Mouse (Mus musculus) heart, embryonic 13.5 days (tissue): Measurements from ENCODE around the gene Sptbn1. TPM values are rescaled to one million over a fixed set of nuclear protein-coding genes. Genes with fewer than 3 reads are reported as not detected.

ENCODE experiments used
- polyA plus RNA-seq: library from polyadenylated mRNA; unstranded; fragments of >200 nt; fragmentation: Nextera tagmentation; extraction: Ambion mirVana; gene quantifications from 2 replicates; pipeline ENCODE4 v1.2.1, GENCODE M21; 2015

Gene Sptbn1
- polyA plus RNA-seq, 1 experiment from 2014 or later, result 145 TPM

Other genes with a start within 250 kb of the Sptbn1 start
- gene Eml6, start 242.1 kb downstream of the Sptbn1 start, polyA plus RNA-seq, result 0.38 and 0.52 TPM in 2 replicates
- 0.22 TPM in 1 of 2 replicates, not detected in the other for gene 4930505A04Rik, start 203.7 kb upstream of the Sptbn1 start, polyA plus RNA-seq